ENCODE assay signal across 9 mouse cellular contexts in genomic region chr1:138040556-138040955, GRCm38 (mm10).
DNase-seq lines count a peak whose midpoint lies in the region; ATAC-seq and TF ChIP-seq lines count a peak whose summit lies in the region.
"Had no signal": no experiment of that assay in that cellular context is flagged by ENCODE, and none has a peak within 500 bp of the region (broad histone marks: within the 10 kb centered on the region; RNA-seq: fewer than 3 reads in every experiment).

No protein-coding gene starts in this region.

- no peak for TF ChIP-seq CTCF in brain, embryonic 14.5 days (IDR thresholded peaks at IDR 0.05; ENCODE audit: borderline replicate concordance, extremely low read depth, insufficient read depth, insufficient read length)

- H3K36me3 ChIP-seq in intestine, embryonic 16.5 days (ENCODE audit: control insufficient read depth, insufficient read depth, low read length): no peaks in the 10 kb centered on the region

- peak; percentile 52; the same call in 1 of the 2 replicates for ATAC-seq in intestine, embryonic 16.5 days

- H3K4me1 ChIP-seq in intestine, embryonic 16.5 days (ENCODE audit: control insufficient read depth, insufficient read depth, low read length): no peaks in the 10 kb centered on the region

- TF ChIP-seq POLR2A in brain, embryonic 14.5 days (IDR thresholded peaks at IDR 0.05; ENCODE audit: borderline replicate concordance, extremely low read depth, insufficient read depth, insufficient read length, poor library complexity, severe bottlenecking): no peak

- 45% methylated on average over 5 of the region's 5 CpGs for WGBS in intestine, embryonic 16.5 days

- no peaks in the 10 kb centered on the region for H3K9me3 ChIP-seq in intestine, embryonic 16.5 days (ENCODE audit: control insufficient read depth, low read length)

- no peak overlapping the region for H3K27ac ChIP-seq in intestine, embryonic 16.5 days (ENCODE audit: low read length)

- no peak overlapping the region for H3K9ac ChIP-seq in intestine, embryonic 16.5 days (ENCODE audit: low read depth, low read length)

- no peak overlapping the region for H3K4me3 ChIP-seq in intestine, embryonic 16.5 days (ENCODE audit: low read length)

- no peak overlapping the region for H3K4me2 ChIP-seq in intestine, embryonic 16.5 days (ENCODE audit: low read depth, low read length)

- DNase-seq in kidney, postnatal 4 days: peak; percentile 24 to 31
- DNase-seq in kidney, adult 18-20 months: no peak
- DNase-seq in Muller cell, postnatal 12 days (ENCODE audit: inconsistent ontology term): peak; percentile 42
- DNase-seq in brain, embryonic 14.5 days (ENCODE audit: low read depth): peak; percentile 49
- DNase-seq in right cerebral cortex, postnatal 14 days: no peak
- DNase-seq in layer of hippocampus, postnatal 14 days (ENCODE audit: low spot score in 2 of 2): no peak
- DNase-seq: kidney, postnatal 10 days; thymus, postnatal 25 days had no signal

- no peaks in the 10 kb centered on the region for H3K27me3 ChIP-seq in intestine, embryonic 16.5 days (replicated peaks; ENCODE audit: control insufficient read depth, insufficient read depth, low read length)

Comparison
In these comparisons a context has a peak if more than half of its experiments do, and no peak if none do; other contexts are left out.
1. DNase-seq: peak in kidney, postnatal 4 days (2 of 2), Muller cell, postnatal 12 days (single experiment) and brain, embryonic 14.5 days (single experiment); none in kidney, adult 18-20 months (single experiment), right cerebral cortex, postnatal 14 days (single experiment) and layer of hippocampus, postnatal 14 days (0 of 2).